Mouse (Mus musculus) spleen, adult 2 months (tissue): ENCODE measurements around the gene Rsrc2.

Experiments used
- CTCF ChIP-seq: fragments of 200-500 bp; IDR thresholded peaks from 2 replicates; pipeline ENCODE4 v1.5.1; 2011; ENCODE audit warnings: mild to moderate bottlenecking, inconsistent platforms; ENCODE audit not compliant: insufficient read depth, insufficient read length, insufficient replicate concordance; ENCODE audit errors: extremely low read depth
- POLR2A ChIP-seq: fragments of 200-500 bp; IDR thresholded peaks from 2 replicates; pipeline ENCODE4 v1.6.1; 2011; ENCODE audit warnings: low read depth, low read length, inconsistent platforms

GRCm38 (mm10) chr5:123744358-123744757 lies 4.9 kb downstream of the Rsrc2 start:
- TF ChIP-seq CTCF (no peak), POLR2A (no peak)
